Mouse (Mus musculus) embryonic fibroblast, embryonic 13.5 days (primary cell): Measurements from ENCODE around the gene Cabp4.

Source experiments
- CTCF ChIP-seq: IDR thresholded peaks from 2 replicates; pipeline ENCODE4 v1.5.1; 2011; ENCODE audit warnings: mild to moderate bottlenecking, control low read depth, low read length, moderate library complexity, borderline replicate concordance; ENCODE audit not compliant: insufficient read depth
- POLR2A ChIP-seq: IDR thresholded peaks from 2 replicates; pipeline ENCODE4 v1.6.1; 2011; ENCODE audit warnings: low read depth, mild to moderate bottlenecking, control low read depth, low read length, moderate library complexity

DNA sequence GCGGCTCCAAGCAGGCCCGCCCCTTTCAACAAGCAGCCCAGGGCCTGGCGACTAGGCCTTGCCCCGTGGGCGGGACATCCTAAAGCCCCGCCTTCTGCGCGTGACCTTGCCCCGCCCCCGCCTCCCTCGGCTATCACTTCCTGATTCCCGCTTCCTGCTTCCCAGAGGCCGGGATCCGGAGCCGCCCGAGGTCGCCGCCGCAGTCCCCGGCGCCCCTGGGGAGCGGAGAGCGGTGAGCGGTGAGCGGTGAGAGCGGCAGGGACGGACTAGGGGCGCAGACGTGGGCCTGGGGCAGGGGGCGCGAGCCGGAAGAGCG lies 4.6 kb upstream of the Cabp4 start, which contains the start of gene Coro1b:
- TF ChIP-seq POLR2A (peak; percentile 81), CTCF (no peak)
